Mouse (Mus musculus): ENCODE results near the gene Rasl12. TPM values are rescaled to one million over a fixed set of nuclear protein-coding genes. Genes with fewer than 3 reads are reported as not detected.

Gene Rasl12
- polyA plus RNA-seq, 1 experiment, result 6.6 TPM

DNA sequence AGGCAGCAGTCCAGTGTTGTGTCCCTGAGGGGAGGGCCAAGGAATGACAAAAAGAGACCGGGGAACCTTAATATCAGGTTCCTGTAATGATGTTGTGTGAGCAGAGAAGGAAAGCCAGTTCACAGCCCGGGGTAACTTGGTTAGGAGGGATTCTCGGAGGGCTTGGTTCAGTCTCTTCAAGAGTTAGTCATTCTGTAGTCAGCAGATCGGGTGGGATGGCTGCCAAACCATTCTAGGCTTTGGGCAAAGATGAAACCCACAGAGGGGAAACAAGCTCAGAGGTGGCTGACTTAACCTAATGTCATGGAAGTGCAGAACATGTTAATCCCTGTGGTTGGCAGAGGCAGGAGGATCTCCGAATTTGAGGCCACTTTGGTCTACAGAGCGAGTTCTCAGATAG lies 65.9 kb downstream of the Rasl12 start:
- no peaks in the 10 kb centered on the region for H3K27me3 ChIP-seq (ENCODE audit: control insufficient read depth, insufficient read depth, low read length)
- no peak overlapping the region for H3K27ac ChIP-seq (ENCODE audit: control insufficient read depth, insufficient read depth, low read depth, low read length)
- H3K4me1 ChIP-seq (ENCODE audit: control insufficient read depth, insufficient read depth, low read length), result peaks cover 11% of the 10 kb centered on the region
- TF ChIP-seq CTCF (IDR thresholded peaks at IDR 0.05; ENCODE audit: control insufficient read depth, insufficient read depth, insufficient replicate concordance, low read depth, low read length) (no peak), POLR2A (IDR thresholded peaks at IDR 0.05; ENCODE audit: control insufficient read depth, low read depth, low read length) (no peak)
- H3K36me3 ChIP-seq (ENCODE audit: control insufficient read depth, insufficient read depth, low read length), result no peaks in the 10 kb centered on the region
- no peak overlapping the region for H3K4me3 ChIP-seq (ENCODE audit: control insufficient read depth, low read depth, low read length)

Other genes starting within 250 kb of the Rasl12 start
- 2.2 and 2.3 TPM in 2 replicates for gene Parp16, start 203.2 kb upstream of the Rasl12 start, polyA plus RNA-seq (2012; rRNA removed)
- gene Cilp, start 133.3 kb upstream of the Rasl12 start, polyA plus RNA-seq (2012; rRNA removed), result 0.26 and 0.33 TPM in 2 replicates
- 45.4 and 50.4 TPM in 2 replicates for gene Clpx, start 104.2 kb upstream of the Rasl12 start, polyA plus RNA-seq (2012; rRNA removed)
- 10.4 and 10.9 TPM in 2 replicates for gene Pdcd7, start 52.4 kb upstream of the Rasl12 start, polyA plus RNA-seq (2012; rRNA removed)
- 0.77 and 1.3 TPM in 2 replicates for gene Ubap1l, start 37.5 kb upstream of the Rasl12 start, polyA plus RNA-seq (2012; rRNA removed)
- 0.18 and 0.23 TPM in 2 replicates for gene Kbtbd13, start 6.9 kb upstream of the Rasl12 start, polyA plus RNA-seq (2012; rRNA removed)
- not detected in 2 replicates for gene Slc51b, start 24.4 kb downstream of the Rasl12 start, polyA plus RNA-seq (2012; rRNA removed)
- 6.1 and 7.4 TPM in 2 replicates for gene Mtfmt, start 37.3 kb downstream of the Rasl12 start, polyA plus RNA-seq (2012; rRNA removed)
- gene Spg21, start 62.4 kb downstream of the Rasl12 start, polyA plus RNA-seq (2012; rRNA removed), result 10.1 and 10.8 TPM in 2 replicates
- gene Ankdd1a, start 121.7 kb downstream of the Rasl12 start, polyA plus RNA-seq (2012; rRNA removed), result not detected in 2 replicates
- 67.0 and 72.5 TPM in 2 replicates for gene Plekho2, start 181.5 kb downstream of the Rasl12 start, polyA plus RNA-seq (2012; rRNA removed)
- 0.40 and 0.79 TPM in 2 replicates for gene Pif1, start 188.7 kb downstream of the Rasl12 start, polyA plus RNA-seq (2012; rRNA removed)
- gene Rbpms2, start 231.1 kb downstream of the Rasl12 start, polyA plus RNA-seq (2012; rRNA removed), result 11.5 and 14.1 TPM in 2 replicates

Measured in testis, adult 2 months (tissue).